Mouse (Mus musculus) frontal cortex, postnatal 36 days (tissue): Measurements from ENCODE around the gene Creb5.

Source experiments
- DNase-seq, 2 experiments: peaks; one replicate each; pipeline ENCODE4 v3.0.0; 2022; ENCODE audit warnings: low spot score in 2 of 2

The Creb5 gene

GRCm38 (mm10) chr6:53491331-53491730 is 204.3 kb downstream of the Creb5 start:
- no peak for DNase-seq

- DNase-seq = no peak
Observed at GRCm38 (mm10) chr6:53493864-53494263, 206.8 kb downstream of the Creb5 start.

- DNase-seq = no peak
Observed at GRCm38 (mm10) chr6:53495667-53496066, 208.6 kb downstream of the Creb5 start.

- peak in 1 of 2 experiments; percentile 4 for DNase-seq
Observed at GRCm38 (mm10) chr6:53496325-53496753, 209.3 kb downstream of the Creb5 start.

DNA sequence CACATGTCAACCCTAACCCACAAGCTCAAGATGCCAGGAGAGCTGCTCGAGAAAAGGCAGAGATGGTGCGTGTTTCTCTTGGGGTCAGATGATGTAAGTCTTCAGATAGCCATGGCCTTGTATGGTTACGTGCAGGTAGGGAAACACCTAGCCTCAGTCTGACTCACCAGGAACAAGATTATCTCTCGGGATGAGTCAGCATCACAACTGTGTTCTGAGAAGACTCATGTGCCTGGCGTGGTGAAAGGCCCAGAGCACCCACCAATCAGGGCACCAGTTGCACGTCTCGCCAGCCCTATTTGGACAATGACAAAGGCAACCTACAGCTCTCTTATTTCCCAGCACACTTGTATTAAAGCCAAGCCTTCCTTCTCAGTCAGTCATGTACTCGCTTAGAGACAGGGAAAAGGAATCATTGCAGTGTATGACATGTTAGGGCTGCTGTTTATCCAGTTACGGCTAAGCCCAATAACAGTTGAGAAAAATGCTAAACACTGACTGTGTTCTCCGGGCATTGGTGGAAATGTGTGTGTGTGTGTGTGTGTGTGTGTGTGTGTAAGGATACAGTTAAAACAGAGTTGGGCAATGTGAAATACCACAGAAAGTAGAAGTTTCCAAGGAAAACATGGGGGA is 210.9 kb downstream of the Creb5 start:
- no peak for DNase-seq

DNA sequence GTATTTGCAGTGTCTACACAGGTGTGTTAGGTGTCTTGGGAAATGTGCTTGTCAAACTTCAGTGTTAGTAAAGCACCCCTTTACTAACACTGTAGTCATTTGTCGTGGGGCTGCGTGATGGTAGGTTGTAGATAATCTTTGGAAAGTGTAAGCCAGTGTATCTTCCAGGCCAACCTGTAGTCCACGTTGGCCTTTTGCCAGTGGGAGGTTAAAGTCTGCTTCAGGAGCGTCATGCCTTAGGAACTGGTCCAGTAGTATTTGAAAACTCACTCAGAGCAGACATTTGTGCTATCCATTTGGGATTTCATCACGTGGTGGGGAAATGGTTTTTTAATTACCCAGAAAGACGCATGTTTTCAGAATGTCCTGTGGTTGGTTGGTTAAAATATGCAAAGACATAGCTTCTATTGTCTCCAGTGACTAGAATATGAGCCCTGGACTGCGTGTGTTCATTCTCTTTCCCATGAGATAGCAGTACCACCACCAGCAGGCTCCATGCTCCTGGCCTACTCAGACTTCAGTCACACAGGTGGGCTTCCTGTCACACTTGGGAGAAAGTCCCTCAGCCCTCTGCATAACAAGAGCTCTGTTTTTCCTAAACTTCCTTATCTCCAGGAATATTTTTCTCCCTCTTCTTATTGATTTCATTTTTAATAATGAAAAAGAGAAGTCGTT is 212.7 kb downstream of the Creb5 start:
- no peak for DNase-seq

DNA sequence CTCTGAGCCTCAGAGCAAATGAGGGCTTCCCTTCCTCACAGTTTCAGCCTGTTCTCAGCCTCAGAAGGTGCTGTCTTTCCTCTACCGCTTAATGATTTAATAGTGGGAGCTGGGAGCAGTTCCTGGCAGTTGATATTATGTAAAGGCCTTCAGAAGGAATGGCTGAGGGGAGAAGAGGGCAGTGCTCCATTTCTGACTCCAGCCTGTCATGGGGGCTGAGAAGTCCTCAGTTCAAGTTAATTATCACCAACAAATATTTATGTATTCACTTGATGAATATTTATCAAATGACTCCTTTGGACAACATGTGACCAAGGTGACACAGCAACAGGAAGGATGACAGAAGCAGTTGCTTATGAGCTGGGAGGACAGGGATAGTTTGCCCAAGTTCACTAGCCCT is 214.2 kb downstream of the Creb5 start:
- no peak for DNase-seq

DNA sequence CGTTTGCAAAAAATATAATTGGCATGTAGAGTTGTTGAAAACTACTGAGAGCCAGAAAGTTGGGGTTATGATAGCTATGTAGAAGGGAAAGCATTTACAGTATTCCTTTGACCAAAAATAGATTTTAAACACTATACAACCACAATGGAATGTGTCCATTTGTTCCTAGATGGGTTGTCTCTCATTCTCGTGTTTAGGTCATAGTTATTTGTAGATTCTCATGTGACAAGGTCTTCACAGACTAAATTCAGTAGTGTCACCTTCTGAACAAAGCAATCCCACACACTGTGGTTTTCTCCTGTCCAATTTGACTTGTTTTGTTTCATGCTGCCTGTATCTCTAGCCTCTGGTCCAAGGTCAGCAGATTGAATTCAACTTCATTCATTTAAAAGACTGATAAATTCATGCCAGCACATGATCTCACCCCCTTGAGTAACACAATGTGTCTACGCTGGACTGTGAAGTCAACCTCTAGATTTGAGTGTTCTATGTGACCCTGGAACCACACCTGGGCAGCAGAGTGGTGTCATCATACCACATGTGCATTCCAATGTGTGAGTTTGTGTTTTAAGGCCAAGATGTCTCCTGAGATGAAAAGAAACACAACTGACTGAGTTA is 220.0 kb downstream of the Creb5 start:
- no peak for DNase-seq

DNA sequence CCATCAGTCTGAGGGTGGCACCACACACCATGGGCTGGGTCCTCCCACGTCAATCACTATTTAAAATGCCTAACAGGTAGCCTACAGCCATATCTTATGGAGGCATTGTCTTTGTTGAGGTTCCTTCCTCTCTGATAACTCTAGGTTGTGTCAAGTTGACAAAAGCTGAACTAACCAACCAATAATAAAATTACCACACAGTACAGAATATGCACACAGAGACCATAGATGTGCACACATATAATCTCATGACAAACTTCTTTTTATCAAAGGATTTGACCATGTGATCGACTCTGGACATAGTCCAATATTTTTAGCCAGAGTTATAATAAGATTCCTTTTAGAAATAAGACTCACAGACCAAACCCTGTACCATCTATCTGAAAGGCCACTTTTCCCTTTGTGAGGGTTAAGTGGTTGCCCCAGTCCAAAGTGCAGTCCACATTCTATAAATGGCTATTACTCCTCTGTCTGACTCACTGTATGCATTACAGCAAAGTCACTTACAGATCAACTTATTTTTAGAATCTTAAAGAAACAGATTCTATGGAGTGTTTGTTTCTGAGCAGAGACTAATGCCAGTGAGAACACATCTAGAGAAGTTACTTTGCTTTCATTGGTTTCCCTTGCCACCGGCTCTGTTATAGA is 221.9 kb downstream of the Creb5 start:
- no peak for DNase-seq

GRCm38 (mm10) chr6:53510005-53510404 is 222.9 kb downstream of the Creb5 start:
- DNase-seq = no peak

DNA sequence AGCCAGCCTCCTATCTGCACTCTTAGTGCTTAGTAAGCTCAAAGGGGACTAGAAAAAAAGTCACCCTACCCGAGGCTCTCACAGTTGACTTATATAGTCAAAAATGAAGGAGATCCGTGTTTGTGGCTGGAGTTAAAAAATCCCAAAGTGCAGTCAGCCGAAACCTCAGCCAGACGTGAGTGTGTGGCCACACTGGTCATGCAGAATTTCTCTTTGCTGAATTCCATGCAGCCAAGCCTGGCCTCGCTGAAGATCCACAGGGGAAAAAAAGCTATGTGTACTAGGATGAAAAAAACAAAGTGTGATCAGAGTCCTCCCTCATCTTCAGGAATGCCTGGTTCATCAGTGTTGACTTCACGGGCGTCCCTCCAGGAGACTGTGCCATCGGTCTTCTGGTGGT is 225.2 kb downstream of the Creb5 start:
- no peak for DNase-seq

GRCm38 (mm10) chr6:53513380-53513779 is 226.3 kb downstream of the Creb5 start:
- DNase-seq = no peak

DNA sequence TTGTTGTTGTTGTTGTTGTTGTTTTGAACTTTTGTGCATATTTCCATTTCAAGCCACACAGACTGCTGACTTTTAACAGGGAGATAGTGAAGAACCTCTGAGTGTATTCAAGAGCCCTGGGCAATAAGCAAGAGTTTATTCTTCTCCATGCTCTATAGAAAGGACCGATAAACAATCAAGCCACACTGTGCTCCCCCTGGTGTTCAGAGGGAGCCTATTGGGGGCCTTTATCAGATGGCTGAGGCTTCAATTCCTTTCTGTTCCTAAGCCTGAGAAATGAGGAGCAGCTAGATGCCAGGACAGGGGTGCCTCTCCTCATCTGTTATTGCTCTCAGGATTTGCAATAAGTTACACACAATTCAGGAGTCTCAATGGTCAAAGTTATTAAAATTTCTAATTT is 227.8 kb downstream of the Creb5 start:
- no peak for DNase-seq

- no peak for DNase-seq
Observed at GRCm38 (mm10) chr6:53515611-53516010, 228.5 kb downstream of the Creb5 start.

GRCm38 (mm10) chr6:53517371-53517945 is 230.4 kb downstream of the Creb5 start:
- no peak for DNase-seq

DNA sequence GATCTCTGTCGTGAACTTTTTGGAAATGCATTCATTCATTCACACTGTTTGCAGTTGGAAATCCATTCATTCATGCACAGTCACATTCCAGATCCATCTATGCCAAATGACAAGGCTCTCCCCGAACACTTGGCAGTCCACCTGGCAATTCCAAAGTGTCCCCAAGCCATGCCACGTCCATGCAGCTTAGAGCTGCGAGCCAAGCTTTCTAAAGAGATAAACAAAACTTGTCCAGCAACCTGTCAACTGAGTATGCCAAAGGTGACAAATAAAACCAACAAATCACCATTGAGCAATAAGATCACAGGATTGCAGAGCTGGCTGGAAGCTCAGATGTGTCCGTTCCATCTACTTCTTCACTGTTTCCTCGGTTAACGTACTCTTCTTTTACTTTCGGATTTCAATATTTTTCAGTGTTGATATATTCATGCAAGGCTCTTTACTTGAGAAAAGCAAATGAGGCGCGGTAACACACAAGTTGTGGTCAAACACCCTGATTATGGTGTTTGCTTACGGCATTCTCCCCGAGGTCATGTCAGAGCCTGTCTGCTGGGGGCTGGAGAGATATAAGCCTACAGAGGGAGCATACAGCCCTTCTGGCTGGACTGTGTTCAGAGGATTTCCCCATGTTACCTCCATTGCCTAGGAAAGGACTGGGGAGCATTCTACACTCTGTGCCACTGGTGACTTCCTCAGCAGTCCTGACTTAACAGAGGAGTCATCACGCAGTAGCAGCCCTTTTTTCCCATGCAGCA is 236.8 kb downstream of the Creb5 start:
- DNase-seq = no peak

GRCm38 (mm10) chr6:53526460-53526859 is 239.4 kb downstream of the Creb5 start:
- DNase-seq = no peak

DNA sequence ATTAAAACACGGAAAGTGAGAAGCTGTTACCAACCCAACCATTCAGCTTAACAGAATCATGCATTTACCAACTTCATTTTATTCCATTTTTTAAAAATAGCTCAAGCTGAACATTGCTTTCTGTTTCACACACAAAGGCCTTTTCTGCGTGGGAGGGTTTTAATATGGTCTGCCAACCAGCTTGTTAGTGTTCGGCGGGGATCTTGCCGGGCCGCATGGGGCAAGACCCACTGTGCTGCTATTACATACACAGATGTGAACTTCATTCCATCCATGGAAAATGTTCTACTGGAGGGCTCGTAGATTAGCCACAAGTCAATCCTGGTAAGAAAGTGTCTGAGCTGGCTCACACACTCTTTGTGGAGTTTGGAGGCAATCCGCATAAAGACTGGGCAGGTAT is 243.7 kb downstream of the Creb5 start:
- DNase-seq = no peak

DNA sequence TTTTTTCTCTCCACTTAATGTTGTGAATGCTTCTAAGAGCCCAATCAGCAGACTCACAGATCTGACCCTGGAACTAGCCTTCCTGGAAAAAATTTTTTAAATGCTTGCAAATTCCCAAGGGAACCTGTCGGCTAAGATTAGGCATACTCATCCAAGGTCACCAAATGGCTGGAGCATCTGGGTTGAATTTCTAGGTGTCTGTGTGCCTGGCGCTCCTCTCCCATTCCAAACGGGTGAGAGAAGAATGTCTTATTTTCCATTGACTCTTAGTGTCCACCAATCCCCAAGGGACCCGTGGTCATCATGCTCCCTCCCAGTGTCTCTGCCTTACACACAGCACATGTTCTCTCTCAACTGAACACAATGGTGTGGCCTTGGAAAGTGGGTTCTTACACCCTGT is 244.4 kb downstream of the Creb5 start:
- no peak for DNase-seq

- DNase-seq = no peak
Observed at GRCm38 (mm10) chr6:53537530-53537929, 250.5 kb downstream of the Creb5 start.

DNA sequence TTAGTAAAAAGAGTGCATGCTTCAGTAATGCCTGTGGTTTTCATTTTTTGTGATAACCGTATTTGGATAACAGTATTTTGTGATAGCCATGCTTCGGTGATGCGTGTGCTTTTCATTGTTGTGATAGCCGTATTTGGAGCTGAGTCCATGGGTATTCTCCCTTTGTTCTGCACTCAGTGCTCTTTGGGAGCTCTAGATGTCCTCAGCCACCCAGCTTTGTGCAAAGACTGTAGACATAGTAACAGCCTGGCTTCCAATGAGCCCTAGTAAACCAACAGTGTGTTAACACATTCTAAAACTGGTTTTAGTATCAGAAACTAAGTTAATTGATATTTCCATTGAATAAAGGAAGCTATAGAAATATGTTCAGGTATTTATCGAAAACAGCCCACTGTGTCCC is 254.7 kb downstream of the Creb5 start:
- DNase-seq = no peak

DNA sequence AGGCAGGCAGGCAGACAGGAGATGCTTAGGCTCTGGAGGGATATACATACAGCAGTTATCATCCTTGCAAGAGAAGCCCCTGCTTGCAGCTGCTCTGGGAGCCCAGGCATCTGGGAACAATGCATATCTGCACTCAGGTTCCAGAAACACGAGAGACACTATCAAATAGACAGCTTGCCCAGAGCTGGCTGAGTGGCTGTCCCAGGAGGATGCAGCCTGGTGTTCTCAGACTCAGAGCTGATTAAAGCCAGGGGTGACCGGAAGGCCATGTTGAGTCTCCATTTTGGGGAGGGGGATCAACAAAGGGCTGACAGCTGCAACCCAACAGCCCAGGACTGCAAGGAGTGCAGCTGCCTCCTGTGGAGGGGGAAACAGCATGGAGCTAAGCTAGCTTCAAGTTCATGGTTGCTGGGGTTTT is 258.4 kb downstream of the Creb5 start:
- DNase-seq = no peak
